Mouse (Mus musculus) embryonic stem cell, embryonic (primary cell): ENCODE data around the gene Cers5.

ENCODE experiments used
- CTCF ChIA-PET, 4 experiments: fragments of 300-600 bp in 2 of 4; fragments of 350-600 bp in 2 of 4; sonication (Branson Sonifier 250); formaldehyde crosslinking; loops; one replicate each; lab custom pipeline; 2022; ENCODE audit warnings: inconsistent platforms in 2 of 4; lab: Charles Lee
- POLR2A ChIA-PET, 4 experiments: fragments of 300-600 bp in 2 of 4; fragments of 350-600 bp in 2 of 4; sonication (Branson Sonifier 250); formaldehyde crosslinking; loops; one replicate each; lab custom pipeline; 2022; ENCODE audit warnings: antibody characterized with exemption in 4 of 4, inconsistent platforms in 1 of 4; lab: Charles Lee

Cers5 gene

DNA sequence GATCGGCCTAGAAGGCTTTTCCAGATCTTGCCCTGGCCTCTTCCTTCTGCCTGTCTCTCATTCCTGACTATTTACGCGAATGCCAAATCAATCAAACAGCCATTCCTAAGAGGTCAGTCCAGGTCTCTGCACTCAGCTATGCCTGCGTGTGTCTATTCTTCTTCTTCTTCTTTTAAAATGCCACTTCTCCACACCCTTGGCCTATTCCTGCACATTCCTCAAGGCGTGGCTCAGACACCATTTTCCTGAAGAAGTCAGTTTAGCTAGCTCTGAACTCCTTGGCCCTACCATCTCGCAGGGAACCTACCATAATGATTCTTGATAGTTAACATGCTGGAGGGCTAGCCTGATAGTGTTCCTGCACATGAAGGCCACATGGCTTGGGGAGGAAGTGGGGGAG is 27.0 kb upstream of the Cers5 start:
- ChIA-PET POLR2A (interaction anchor here in 3 of 4 experiments (0.5 to 1.8 kb wide), 8 partner anchors 9 to 94 kb away, joined by 3 to 6 read pairs (median 3); partner anchors contain the start of genes Cox14 (in 1 of the 3) and Gm17349 (in 1 of the 3)), CTCF (interaction anchor here in 1 of 4 experiments (0.6 to 1.5 kb wide), 2 partner anchors 105 to 778 kb away, joined by 5 to 6 read pairs; no protein-coding TSS in a partner anchor)

GRCm38 (mm10) chr15:99797898-99798297 is 25.2 kb upstream of the Cers5 start:
- CTCF ChIA-PET, result interaction anchor here in 2 of 4 experiments (0.6 to 1.2 kb wide), 4 partner anchors 31 to 603 kb away, joined by 3 to 5 read pairs (median 3); partner anchors contain the start of gene Cox14 (in 1 of the 2)
- POLR2A ChIA-PET, result interaction anchor here in 3 of 4 experiments (0.6 to 1.4 kb wide), 8 partner anchors 9 to 854 kb away, joined by 3 to 11 read pairs (median 4); partner anchors contain the start of gene Racgap1 (in 1 of the 3)

- CTCF ChIA-PET, result interaction anchor here in 3 of 4 experiments (0.7 to 1.9 kb wide), 3 partner anchors 90 to 201 kb away, joined by 3 to 5 read pairs (median 4); no protein-coding TSS in a partner anchor
- POLR2A ChIA-PET, result interaction anchor here in 2 of 4 experiments (0.5 to 1.4 kb wide), 2 partner anchors 10 to 78 kb away, joined by 3 to 5 read pairs; no protein-coding TSS in a partner anchor
Measured at GRCm38 (mm10) chr15:99796735-99797134, 24.1 kb upstream of the Cers5 start.

GRCm38 (mm10) chr15:99796066-99796465 is 23.4 kb upstream of the Cers5 start:
- CTCF ChIA-PET, result interaction anchor here in 1 of 4 experiments (1.9 kb wide), 1 partner anchor 200 kb away, joined by 4 read pairs; no protein-coding TSS in a partner anchor
- POLR2A ChIA-PET, result interaction anchor here in 1 of 4 experiments (1.1 to 1.5 kb wide), 2 partner anchors 78 to 83 kb away, joined by 3 read pairs; no protein-coding TSS in a partner anchor

- POLR2A ChIA-PET, result interaction anchor here (0.7 to 4.0 kb wide), 32 partner anchors 8 to 509 kb away, joined by 3 to 20 read pairs (median 4); partner anchors contain the start of genes Aqp6 (in 1 of the 4), Cox14 (in 1 of the 4) and Lima1 (in 1 of the 4)
- CTCF ChIA-PET, result interaction anchor here (0.6 to 1.7 kb wide), 12 partner anchors 14 to 196 kb away, joined by 3 to 7 read pairs (median 4); partner anchors contain the start of genes Cox14 (in 2 of the 4) and Gm17349 (in 1 of the 4)
Measured at GRCm38 (mm10) chr15:99792221-99792815, 19.6 kb upstream of the Cers5 start.

- POLR2A ChIA-PET, result interaction anchor here in 3 of 4 experiments (0.6 to 4.0 kb wide), 26 partner anchors 8 to 181 kb away, joined by 3 to 20 read pairs (median 4); partner anchors contain the start of genes Cers5 (in 1 of the 3), Cox14 (in 1 of the 3) and Lima1 (in 1 of the 3)
- CTCF ChIA-PET, result interaction anchor here in 3 of 4 experiments (0.6 to 1.5 kb wide), 6 partner anchors 85 to 1263 kb away, joined by 3 to 4 read pairs (median 4); partner anchors contain the start of gene Gm17349 (in 1 of the 3)
Measured at GRCm38 (mm10) chr15:99791003-99791402, 18.3 kb upstream of the Cers5 start.

GRCm38 (mm10) chr15:99790464-99790863 is 17.8 kb upstream of the Cers5 start:
- CTCF ChIA-PET, result no interaction called here
- POLR2A ChIA-PET, result interaction anchor here in 3 of 4 experiments (0.9 to 2.4 kb wide), 8 partner anchors 12 to 84 kb away, joined by 3 to 15 read pairs (median 4); partner anchors contain the start of gene Lima1 (in 1 of the 3)

GRCm38 (mm10) chr15:99787625-99788120 is 15.0 kb upstream of the Cers5 start:
- ChIA-PET CTCF (no interaction called here), POLR2A (interaction anchor here in 1 of 4 experiments (0.8 to 1.2 kb wide), 4 partner anchors 9 to 701 kb away, joined by 3 to 5 read pairs (median 4); no protein-coding TSS in a partner anchor)

- CTCF ChIA-PET, result interaction anchor here (0.5 to 2.0 kb wide), 36 partner anchors 10 to 193 kb away, joined by 3 to 20 read pairs (median 3); partner anchors contain the start of gene Cox14 (in 2 of the 4)
- POLR2A ChIA-PET, result interaction anchor here (0.7 to 3.8 kb wide), 26 partner anchors 8 to 183 kb away, joined by 3 to 21 read pairs (median 4); partner anchors contain the start of gene Cox14 (in 2 of the 4)
Measured at GRCm38 (mm10) chr15:99778677-99779335, 6.1 kb upstream of the Cers5 start.

- CTCF ChIA-PET, result interaction anchor here (0.5 to 2.0 kb wide), 37 partner anchors 9 to 307 kb away, joined by 3 to 20 read pairs (median 3); partner anchors contain the start of gene Cox14 (in 2 of the 4)
- POLR2A ChIA-PET, result interaction anchor here (0.7 to 3.8 kb wide), 24 partner anchors 9 to 183 kb away, joined by 3 to 21 read pairs (median 4); partner anchors contain the start of gene Cox14 (in 2 of the 4)
Measured at GRCm38 (mm10) chr15:99778148-99778547, 5.5 kb upstream of the Cers5 start.

DNA sequence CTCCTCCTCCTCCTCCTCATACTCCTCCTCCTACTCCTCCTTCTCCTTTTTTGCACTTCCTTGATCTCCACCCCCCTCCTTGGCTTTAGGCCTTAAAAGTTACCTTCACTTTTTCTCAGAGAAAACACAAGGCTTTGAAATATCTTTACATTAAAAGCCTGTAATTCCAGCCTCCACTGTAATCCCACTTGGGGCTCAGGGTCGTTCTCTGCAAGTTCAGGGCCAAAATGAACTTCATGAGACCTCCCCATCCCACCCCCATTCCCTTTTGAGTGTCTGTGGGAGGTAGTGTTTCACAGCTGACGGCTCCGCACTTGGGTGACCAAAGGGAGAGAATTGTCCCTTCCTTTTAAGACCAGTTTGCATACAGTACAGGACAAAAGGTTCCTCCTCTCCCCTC is 240 bp upstream of the Cers5 start:
- CTCF ChIA-PET, result interaction anchor here in 2 of 4 experiments (1.3 to 1.5 kb wide), 2 partner anchors 47 to 94 kb away, joined by 3 read pairs; partner anchors contain the start of gene Cox14 (in 1 of the 2)

DNA sequence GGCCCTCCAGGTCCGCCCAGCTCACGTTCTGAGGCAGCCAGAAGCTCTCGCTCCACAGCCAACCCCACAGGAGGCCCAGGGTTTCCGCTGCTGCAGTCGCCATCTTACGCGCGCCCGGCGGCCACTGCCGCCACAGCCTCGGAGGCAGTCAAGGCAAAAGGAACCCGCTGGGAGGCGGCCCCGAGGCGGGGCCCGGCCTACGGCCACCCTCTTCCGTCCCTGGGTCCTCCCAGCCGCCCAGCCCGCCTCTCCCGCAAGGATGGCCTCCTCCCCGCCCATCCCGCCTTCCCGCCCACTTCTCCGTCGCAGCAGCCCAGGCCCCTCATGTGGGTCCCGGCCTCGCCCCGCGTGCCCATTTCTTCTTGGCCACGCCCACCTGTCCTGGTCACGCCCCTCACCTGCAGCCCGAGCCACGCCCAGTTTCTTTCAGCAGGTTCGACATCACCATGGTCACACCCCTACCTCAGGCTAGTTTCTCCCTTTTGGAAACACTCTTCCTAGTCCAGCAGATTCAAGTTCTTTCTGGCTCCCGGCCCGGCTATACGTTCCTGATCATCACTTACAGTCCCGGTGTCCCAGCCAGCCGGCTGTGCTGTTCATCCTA is 306 bp downstream of the Cers5 start:
- POLR2A ChIA-PET, result interaction anchor here in 3 of 4 experiments (0.5 to 3.4 kb wide), 31 partner anchors 8 to 680 kb away, joined by 3 to 19 read pairs (median 5); partner anchors contain the start of genes Cox14 (in 2 of the 3), Gm17349 (in 1 of the 3), Gpd1 (in 1 of the 3) and Lima1 (in 1 of the 3)
- CTCF ChIA-PET, result interaction anchor here in 3 of 4 experiments (0.6 to 2.5 kb wide), 5 partner anchors 47 to 275 kb away, joined by 3 to 9 read pairs (median 3); partner anchors contain the start of gene Cox14 (in 2 of the 3)

More for the DNA sequence above, 240 bp upstream of the Cers5 start:
- POLR2A ChIA-PET, result interaction anchor here in 1 of 4 experiments (0.6 to 1.0 kb wide), 3 partner anchors 13 to 49 kb away, joined by 3 to 4 read pairs (median 3); no protein-coding TSS in a partner anchor

DNA sequence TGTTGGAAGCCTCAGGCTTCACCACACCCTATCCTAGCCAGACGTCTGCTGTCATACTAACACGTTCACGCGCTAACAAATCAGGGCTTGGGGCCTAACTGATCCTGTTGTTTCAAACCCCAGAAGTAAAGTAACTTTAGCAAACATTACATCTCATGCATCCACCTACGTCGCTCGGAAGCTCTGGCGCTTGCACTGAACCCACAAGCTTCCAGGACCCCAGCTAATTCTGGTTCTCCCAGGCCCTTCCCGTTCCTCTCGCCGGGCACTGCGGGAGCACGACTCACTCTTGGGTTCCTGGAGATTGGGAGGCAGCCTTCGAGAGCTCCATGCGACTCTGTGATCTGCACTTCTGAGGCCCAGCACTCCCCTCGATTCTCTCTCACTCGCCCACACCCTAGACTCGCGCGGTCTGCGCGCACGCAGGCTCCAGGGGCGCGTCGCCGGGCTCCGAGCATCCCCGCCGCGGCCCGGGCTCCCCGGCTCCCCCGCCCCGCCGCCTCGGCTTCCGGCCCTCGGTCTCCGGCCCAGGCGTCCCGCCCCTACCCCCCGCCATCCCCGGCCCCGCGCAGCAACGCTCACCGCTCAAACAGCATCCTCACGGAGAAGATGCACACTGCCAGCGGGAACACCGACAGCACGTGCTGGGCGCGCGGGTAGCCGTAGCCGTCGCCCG is 946 bp downstream of the Cers5 start:
- POLR2A ChIA-PET, result interaction anchor here (0.5 to 3.4 kb wide), 39 partner anchors 8 to 680 kb away, joined by 3 to 19 read pairs (median 4); partner anchors contain the start of genes Cox14 (in 2 of the 4), Gm17349 (in 1 of the 4), Gpd1 (in 1 of the 4) and Lima1 (in 1 of the 4)
- CTCF ChIA-PET, result interaction anchor here in 3 of 4 experiments (0.6 to 2.5 kb wide), 6 partner anchors 46 to 1108 kb away, joined by 3 to 9 read pairs (median 4); partner anchors contain the start of gene Cox14 (in 1 of the 3)

GRCm38 (mm10) chr15:99771004-99771500 is 1.6 kb downstream of the Cers5 start:
- ChIA-PET POLR2A (interaction anchor here (0.6 to 7.0 kb wide), 40 partner anchors 8 to 175 kb away, joined by 3 to 43 read pairs (median 4); partner anchors contain the start of genes Cox14 (in 2 of the 4), Gm17349 (in 1 of the 4), Gpd1 (in 1 of the 4) and Lima1 (in 1 of the 4)), CTCF (interaction anchor here in 3 of 4 experiments (0.6 to 2.5 kb wide), 5 partner anchors 45 to 1107 kb away, joined by 3 to 9 read pairs (median 5); partner anchors contain the start of gene Cox14 (in 1 of the 3))

- POLR2A ChIA-PET, result interaction anchor here in 2 of 4 experiments (0.6 to 7.0 kb wide), 8 partner anchors 10 to 357 kb away, joined by 3 to 43 read pairs (median 6); partner anchors contain the start of genes Cox14 (in 1 of the 2) and Lima1 (in 1 of the 2)
- CTCF ChIA-PET, result interaction anchor here in 2 of 4 experiments (0.5 to 1.5 kb wide), 3 partner anchors 9 to 602 kb away, joined by 3 to 4 read pairs (median 4); no protein-coding TSS in a partner anchor
Measured at GRCm38 (mm10) chr15:99768761-99769160, 3.9 kb downstream of the Cers5 start.
